Mouse (Mus musculus): ENCODE results near the gene Git1.

Git1 gene

GRCm38 (mm10) chr11:77504377-77504776 is 11.0 kb downstream of the Git1 start:
- TF ChIP-seq GATA4 (IDR thresholded peaks at IDR 0.05; ENCODE audit: insufficient replicate concordance, low read length), result no peak

- no peak for TF ChIP-seq GATA4 (IDR thresholded peaks at IDR 0.05; ENCODE audit: insufficient replicate concordance, low read length)
These were observed 12.1 kb downstream of the Git1 start for GRCm38 (mm10) chr11:77505291-77505980.

- no peak for TF ChIP-seq GATA4 (IDR thresholded peaks at IDR 0.05; ENCODE audit: insufficient replicate concordance, low read length)
These were observed 12.9 kb downstream of the Git1 start for GRCm38 (mm10) chr11:77506273-77506672.

GRCm38 (mm10) chr11:77506941-77507340 is 13.6 kb downstream of the Git1 start:
- no peak for TF ChIP-seq GATA4 (IDR thresholded peaks at IDR 0.05; ENCODE audit: insufficient replicate concordance, low read length)

GRCm38 (mm10) chr11:77507426-77507825 is 14.1 kb downstream of the Git1 start:
- TF ChIP-seq GATA4 (IDR thresholded peaks at IDR 0.05; ENCODE audit: insufficient replicate concordance, low read length), result no peak

- no peak for TF ChIP-seq GATA4 (IDR thresholded peaks at IDR 0.05; ENCODE audit: insufficient replicate concordance, low read length)
These were observed 15.0 kb downstream of the Git1 start for GRCm38 (mm10) chr11:77508068-77509021.

- TF ChIP-seq GATA4 (IDR thresholded peaks at IDR 0.05; ENCODE audit: insufficient replicate concordance, low read length), result no peak
These were observed 18.0 kb downstream of the Git1 start for GRCm38 (mm10) chr11:77511336-77511735.

GRCm38 (mm10) chr11:77512891-77513810 is 19.8 kb downstream of the Git1 start:
- TF ChIP-seq GATA4 (IDR thresholded peaks at IDR 0.05; ENCODE audit: insufficient replicate concordance, low read length), result no peak; the same call in 1 of the 2 replicates

- TF ChIP-seq GATA4 (IDR thresholded peaks at IDR 0.05; ENCODE audit: insufficient replicate concordance, low read length), result no peak
These were observed 20.4 kb downstream of the Git1 start for GRCm38 (mm10) chr11:77513811-77514170.

GRCm38 (mm10) chr11:77514281-77514831 is 21.0 kb downstream of the Git1 start:
- TF ChIP-seq GATA4 (IDR thresholded peaks at IDR 0.05; ENCODE audit: insufficient replicate concordance, low read length), result no peak

GRCm38 (mm10) chr11:77514832-77515636 is 21.7 kb downstream of the Git1 start, which contains the start of gene Abhd15:
Gene Abhd15, plus strand, starts transcription at chr11:77515121.
- no peak for TF ChIP-seq GATA4 (IDR thresholded peaks at IDR 0.05; ENCODE audit: insufficient replicate concordance, low read length)

- TF ChIP-seq GATA4 (IDR thresholded peaks at IDR 0.05; ENCODE audit: insufficient replicate concordance, low read length), result no peak
These were observed 22.5 kb downstream of the Git1 start, which contains the start of gene Trp53i13 for GRCm38 (mm10) chr11:77515637-77516552. Gene Trp53i13, minus strand, starts transcription at chr11:77515980.
